Mouse (Mus musculus): ENCODE measurements around the gene Tmco4. TPM values are rescaled to one million over a fixed set of nuclear protein-coding genes. Genes with fewer than 3 reads are reported as not detected.

Gene Tmco4
- polyA plus RNA-seq, 1 experiment: 3.4 TPM

GRCm38 (mm10) chr4:138984744-138985143, 12.1 kb downstream of the Tmco4 start:
- peak; percentile 77; the same call in 1 of the 2 replicates for TF ChIP-seq CTCF (IDR thresholded peaks at IDR 0.05; ENCODE audit: control insufficient read depth, insufficient read depth, insufficient replicate concordance, low read depth, low read length)
- no peak for TF ChIP-seq POLR2A (IDR thresholded peaks at IDR 0.05; ENCODE audit: control insufficient read depth, low read depth, low read length)
- H3K4me3 ChIP-seq (ENCODE audit: control insufficient read depth, low read depth, low read length): no peak overlapping the region
- H3K27ac ChIP-seq (ENCODE audit: control insufficient read depth, insufficient read depth, low read depth, low read length): no peak overlapping the region
- H3K36me3 ChIP-seq (ENCODE audit: control insufficient read depth, insufficient read depth, low read length): no peaks in the 10 kb centered on the region
- H3K4me1 ChIP-seq (ENCODE audit: control insufficient read depth, insufficient read depth, low read length): peaks cover 5% of the 10 kb centered on the region; the same call in 1 of the 2 replicates
- no peaks in the 10 kb centered on the region for H3K27me3 ChIP-seq (ENCODE audit: control insufficient read depth, insufficient read depth, low read length)

DNA sequence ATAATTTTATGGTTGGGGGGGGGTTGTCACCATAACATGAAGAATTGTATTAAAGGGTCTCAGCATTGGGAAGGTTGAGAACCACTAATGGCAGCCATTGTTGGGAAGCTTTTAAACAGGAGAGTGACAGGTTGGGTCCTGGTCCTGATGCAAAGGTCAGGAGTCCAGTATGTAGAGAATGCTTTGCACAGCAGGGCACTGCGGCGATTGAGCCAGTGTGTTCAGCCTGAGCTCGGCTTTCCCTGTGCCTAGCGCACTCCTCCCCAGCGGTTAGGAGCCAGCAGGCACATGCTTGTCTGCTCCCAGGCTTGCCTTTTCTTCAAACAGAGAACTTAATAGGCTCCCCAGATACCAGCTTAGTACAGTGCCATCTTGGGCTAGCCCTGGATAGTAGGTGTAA, 13.6 kb downstream of the Tmco4 start:
- Histone ChIP-seq H3K27ac (ENCODE audit: control insufficient read depth, insufficient read depth, low read depth, low read length) (no peak overlapping the region), H3K27me3 (ENCODE audit: control insufficient read depth, insufficient read depth, low read length) (no peaks in the 10 kb centered on the region), H3K36me3 (ENCODE audit: control insufficient read depth, insufficient read depth, low read length) (no peaks in the 10 kb centered on the region), H3K4me1 (ENCODE audit: control insufficient read depth, insufficient read depth, low read length) (no peaks in the 10 kb centered on the region), H3K4me3 (ENCODE audit: control insufficient read depth, low read depth, low read length) (no peak overlapping the region)
- TF ChIP-seq CTCF (IDR thresholded peaks at IDR 0.05; ENCODE audit: control insufficient read depth, insufficient read depth, insufficient replicate concordance, low read depth, low read length) (no peak), POLR2A (IDR thresholded peaks at IDR 0.05; ENCODE audit: control insufficient read depth, low read depth, low read length) (no peak)

DNA sequence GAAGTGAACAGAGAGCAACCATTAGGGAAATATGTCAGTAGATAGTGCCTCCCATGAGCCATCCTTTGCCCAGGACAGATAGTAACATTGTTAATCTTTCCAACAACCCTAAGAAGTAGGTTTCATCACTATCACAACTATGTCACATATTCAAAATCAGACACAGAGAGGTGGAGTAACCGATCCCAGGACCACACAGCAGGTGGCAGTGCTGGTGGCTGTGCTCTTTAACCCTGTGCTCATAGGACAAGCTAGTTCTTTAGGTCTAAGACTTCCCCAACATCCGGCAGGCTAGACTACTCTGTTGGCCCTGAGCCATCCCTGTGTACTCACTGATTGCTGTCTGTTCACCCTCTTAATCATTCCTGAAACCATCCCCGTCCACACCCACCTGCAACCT, 21.7 kb downstream of the Tmco4 start:
- no peaks in the 10 kb centered on the region for H3K4me1 ChIP-seq (ENCODE audit: control insufficient read depth, insufficient read depth, low read length)
- no peak overlapping the region for H3K4me3 ChIP-seq (ENCODE audit: control insufficient read depth, low read depth, low read length)

DNA sequence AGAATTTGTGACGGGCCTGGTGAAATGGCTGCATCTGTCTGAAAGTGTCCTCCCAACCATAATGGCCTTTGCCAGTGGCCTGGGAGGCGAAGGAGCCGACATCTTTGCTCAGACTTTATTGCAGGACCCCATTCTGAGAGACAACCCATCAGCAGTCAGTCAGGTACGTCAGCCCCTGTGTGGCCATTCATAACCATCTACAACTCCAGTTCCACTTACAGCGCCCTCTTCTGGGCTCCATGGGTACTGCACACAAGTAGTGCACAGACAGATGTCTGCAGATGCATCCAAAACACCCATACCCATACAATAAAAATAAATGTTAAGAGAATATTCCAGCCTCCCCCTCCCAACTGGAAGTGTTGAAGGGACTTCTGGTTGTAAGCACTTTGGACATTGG, 23.7 kb downstream of the Tmco4 start:
- H3K4me1 ChIP-seq (ENCODE audit: control insufficient read depth, insufficient read depth, low read length): no peaks in the 10 kb centered on the region

More for the DNA sequence above, 21.7 kb downstream of the Tmco4 start:
- Histone ChIP-seq H3K27ac (ENCODE audit: control insufficient read depth, insufficient read depth, low read depth, low read length) (no peak overlapping the region), H3K27me3 (ENCODE audit: control insufficient read depth, insufficient read depth, low read length) (no peaks in the 10 kb centered on the region), H3K36me3 (ENCODE audit: control insufficient read depth, insufficient read depth, low read length) (no peaks in the 10 kb centered on the region)
- TF ChIP-seq CTCF (IDR thresholded peaks at IDR 0.05; ENCODE audit: control insufficient read depth, insufficient read depth, insufficient replicate concordance, low read depth, low read length) (no peak), POLR2A (IDR thresholded peaks at IDR 0.05; ENCODE audit: control insufficient read depth, low read depth, low read length) (no peak)

GRCm38 (mm10) chr4:138997121-138997520, 24.4 kb downstream of the Tmco4 start:
- TF ChIP-seq POLR2A (IDR thresholded peaks at IDR 0.05; ENCODE audit: control insufficient read depth, low read depth, low read length) (no peak), CTCF (IDR thresholded peaks at IDR 0.05; ENCODE audit: control insufficient read depth, insufficient read depth, insufficient replicate concordance, low read depth, low read length) (peak; percentile 77; the same call in 1 of the 2 replicates)
- Histone ChIP-seq H3K27me3 (ENCODE audit: control insufficient read depth, insufficient read depth, low read length) (no peaks in the 10 kb centered on the region), H3K4me3 (ENCODE audit: control insufficient read depth, low read depth, low read length) (no peak overlapping the region), H3K4me1 (ENCODE audit: control insufficient read depth, insufficient read depth, low read length) (no peaks in the 10 kb centered on the region), H3K36me3 (ENCODE audit: control insufficient read depth, insufficient read depth, low read length) (no peaks in the 10 kb centered on the region), H3K27ac (ENCODE audit: control insufficient read depth, insufficient read depth, low read depth, low read length) (no peak overlapping the region)

More for the DNA sequence above, 23.7 kb downstream of the Tmco4 start:
- no peaks in the 10 kb centered on the region for H3K36me3 ChIP-seq (ENCODE audit: control insufficient read depth, insufficient read depth, low read length)
- H3K27me3 ChIP-seq (ENCODE audit: control insufficient read depth, insufficient read depth, low read length): no peaks in the 10 kb centered on the region
- H3K27ac ChIP-seq (ENCODE audit: control insufficient read depth, insufficient read depth, low read depth, low read length): no peak overlapping the region
- TF ChIP-seq CTCF (IDR thresholded peaks at IDR 0.05; ENCODE audit: control insufficient read depth, insufficient read depth, insufficient replicate concordance, low read depth, low read length) (peak; percentile 69; the same call in 1 of the 2 replicates), POLR2A (IDR thresholded peaks at IDR 0.05; ENCODE audit: control insufficient read depth, low read depth, low read length) (no peak)
- no peak overlapping the region for H3K4me3 ChIP-seq (ENCODE audit: control insufficient read depth, low read depth, low read length)

GRCm38 (mm10) chr4:138998611-138999010, 25.9 kb downstream of the Tmco4 start:
- TF ChIP-seq POLR2A (IDR thresholded peaks at IDR 0.05; ENCODE audit: control insufficient read depth, low read depth, low read length) (no peak), CTCF (IDR thresholded peaks at IDR 0.05; ENCODE audit: control insufficient read depth, insufficient read depth, insufficient replicate concordance, low read depth, low read length) (no peak)
- H3K4me1 ChIP-seq (ENCODE audit: control insufficient read depth, insufficient read depth, low read length): no peaks in the 10 kb centered on the region
- no peaks in the 10 kb centered on the region for H3K36me3 ChIP-seq (ENCODE audit: control insufficient read depth, insufficient read depth, low read length)
- no peak overlapping the region for H3K27ac ChIP-seq (ENCODE audit: control insufficient read depth, insufficient read depth, low read depth, low read length)
- H3K4me3 ChIP-seq (ENCODE audit: control insufficient read depth, low read depth, low read length): no peak overlapping the region
- no peaks in the 10 kb centered on the region for H3K27me3 ChIP-seq (ENCODE audit: control insufficient read depth, insufficient read depth, low read length)

GRCm38 (mm10) chr4:139001026-139001425, 28.3 kb downstream of the Tmco4 start:
- no peaks in the 10 kb centered on the region for H3K4me1 ChIP-seq (ENCODE audit: control insufficient read depth, insufficient read depth, low read length)
- no peak overlapping the region for H3K27ac ChIP-seq (ENCODE audit: control insufficient read depth, insufficient read depth, low read depth, low read length)
- no peak for TF ChIP-seq CTCF (IDR thresholded peaks at IDR 0.05; ENCODE audit: control insufficient read depth, insufficient read depth, insufficient replicate concordance, low read depth, low read length)
- H3K36me3 ChIP-seq (ENCODE audit: control insufficient read depth, insufficient read depth, low read length): no peaks in the 10 kb centered on the region
- no peak overlapping the region for H3K4me3 ChIP-seq (ENCODE audit: control insufficient read depth, low read depth, low read length)
- H3K27me3 ChIP-seq (ENCODE audit: control insufficient read depth, insufficient read depth, low read length): no peaks in the 10 kb centered on the region

GRCm38 (mm10) chr4:139001433-139001832, 28.7 kb downstream of the Tmco4 start:
- no peak overlapping the region for H3K4me3 ChIP-seq (ENCODE audit: control insufficient read depth, low read depth, low read length)

More at GRCm38 (mm10) chr4:139001433-139001832, 28.7 kb downstream of the Tmco4 start:
- no peak for TF ChIP-seq POLR2A (IDR thresholded peaks at IDR 0.05; ENCODE audit: control insufficient read depth, low read depth, low read length)
- peak; percentile 30; the same call in 1 of the 2 replicates for TF ChIP-seq CTCF (IDR thresholded peaks at IDR 0.05; ENCODE audit: control insufficient read depth, insufficient read depth, insufficient replicate concordance, low read depth, low read length)
- H3K4me1 ChIP-seq (ENCODE audit: control insufficient read depth, insufficient read depth, low read length): no peaks in the 10 kb centered on the region
- no peaks in the 10 kb centered on the region for H3K27me3 ChIP-seq (ENCODE audit: control insufficient read depth, insufficient read depth, low read length)
- H3K27ac ChIP-seq (ENCODE audit: control insufficient read depth, insufficient read depth, low read depth, low read length): no peak overlapping the region
- H3K36me3 ChIP-seq (ENCODE audit: control insufficient read depth, insufficient read depth, low read length): no peaks in the 10 kb centered on the region

Data from testis, adult 2 months (tissue).